Mouse (Mus musculus) layer of hippocampus, adult 18-20 months (tissue): ENCODE measurements around the gene Tbcd. TPM values are rescaled to one million over a fixed set of nuclear protein-coding genes. Genes with fewer than 3 reads are reported as not detected.

ENCODE experiments used
- DNase-seq, 2 experiments: peaks; one replicate each; pipeline ENCODE4 v3.0.0; 2022; ENCODE audit warnings: low spot score in 2 of 2
- total RNA-seq, 2 experiments: library from RNA; stranded (reverse); gene quantifications; 2 replicates each; pipeline ENCODE4 v1.2.3; 2021

Tbcd gene
- total RNA-seq, 2 experiments from 2014 or later = 37.1 to 39.0 TPM

GRCm38 (mm10) chr11:121475699-121476415, 24.1 kb downstream of the Tbcd start:
- peak; percentile 37 to 75 for DNase-seq

- no peak for DNase-seq
Observed at GRCm38 (mm10) chr11:121479476-121480203, 27.9 kb downstream of the Tbcd start.

- DNase-seq = no peak
Observed at GRCm38 (mm10) chr11:121481129-121481528, 29.4 kb downstream of the Tbcd start.

- no peak for DNase-seq
Observed at GRCm38 (mm10) chr11:121485882-121486281, 34.1 kb downstream of the Tbcd start.

GRCm38 (mm10) chr11:121490651-121491050, 38.9 kb downstream of the Tbcd start:
- DNase-seq = no peak

- DNase-seq = no peak
Observed at GRCm38 (mm10) chr11:121500595-121500994, 48.8 kb downstream of the Tbcd start.

- DNase-seq = no peak
Observed at GRCm38 (mm10) chr11:121501525-121501924, 49.8 kb downstream of the Tbcd start.

- DNase-seq = peak in 1 of 2 experiments; percentile 20
Observed at GRCm38 (mm10) chr11:121502000-121502860, 50.5 kb downstream of the Tbcd start.

- no peak for DNase-seq
Observed at GRCm38 (mm10) chr11:121508478-121508877, 56.7 kb downstream of the Tbcd start.

GRCm38 (mm10) chr11:121510512-121511246, 58.9 kb downstream of the Tbcd start:
- no peak for DNase-seq

- DNase-seq = peak; percentile 56 to 70
Observed at GRCm38 (mm10) chr11:121512896-121513572, 61.3 kb downstream of the Tbcd start.

GRCm38 (mm10) chr11:121515996-121516395, 64.2 kb downstream of the Tbcd start:
- no peak for DNase-seq

GRCm38 (mm10) chr11:121516906-121517305, 65.2 kb downstream of the Tbcd start:
- no peak for DNase-seq

- no peak for DNase-seq
Observed at GRCm38 (mm10) chr11:121517687-121518465, 66.1 kb downstream of the Tbcd start.

- no peak for DNase-seq
Observed at GRCm38 (mm10) chr11:121519131-121519530, 67.4 kb downstream of the Tbcd start, which contains the start of gene Zfp750. Zfp750 (minus strand) TSS chr11:121519333.

GRCm38 (mm10) chr11:121519703-121520102, 68.0 kb downstream of the Tbcd start:
- no peak for DNase-seq

GRCm38 (mm10) chr11:121520761-121521160, 69.0 kb downstream of the Tbcd start:
- DNase-seq = no peak

GRCm38 (mm10) chr11:121522156-121522762, 70.5 kb downstream of the Tbcd start:
- DNase-seq = no peak

GRCm38 (mm10) chr11:121524191-121524590, 72.4 kb downstream of the Tbcd start:
- DNase-seq = no peak
